Mouse (Mus musculus) erythroid progenitor cell, adult 5-6 weeks (primary cell): Measurements from ENCODE around the gene Sept7. TPM values are rescaled to one million over a fixed set of nuclear protein-coding genes. Genes with fewer than 3 reads are reported as not detected.
"Not testable (repeated sequence)": the region's sequence is repeated elsewhere in the genome, so short reads cannot be mapped to it uniquely, and the experiment has no call there.

Experiments used
- ATAC-seq: replicated peaks from 2 replicates; pipeline ENCODE4 v1.8.0; 2016; ENCODE audit warnings: moderate number of reproducible peaks, mild to moderate bottlenecking, moderate TSS enrichment, inconsistent platforms; ENCODE audit not compliant: poor library complexity, low FRiP score, severe bottlenecking
- total RNA-seq, 2 experiments: library from RNA; stranded (forward) in 1 of 2; stranded (reverse) in 1 of 2; fragments of 150-400 nt in 1 of 2; fragments of 186-747, 209-891 nt in 1 of 2; gene quantifications; 2 replicates each; pipeline versions ENCODE4 v1.2.3 to v1.2.4; 2015 to 2017; ENCODE audit warnings: low replicate concordance in 2 of 2

The Sept7 gene
- total RNA-seq, 2 experiments from 2014 or later: 170 to 204 TPM

GRCm38 (mm10) chr9:25252759-25253477 is 679 bp downstream of the Sept7 start:
- peak; percentile 64 for ATAC-seq

- ATAC-seq: no peak
These were observed 1.2 kb downstream of the Sept7 start for GRCm38 (mm10) chr9:25253478-25253824.

GRCm38 (mm10) chr9:25260411-25260810 is 8.2 kb downstream of the Sept7 start:
- no peak for ATAC-seq

- ATAC-seq: no peak
These were observed 8.7 kb downstream of the Sept7 start for GRCm38 (mm10) chr9:25260979-25261378.

GRCm38 (mm10) chr9:25262087-25262486 is 9.8 kb downstream of the Sept7 start:
- ATAC-seq: no peak

- no peak for ATAC-seq
These were observed 13.6 kb downstream of the Sept7 start for GRCm38 (mm10) chr9:25265795-25266194.

- ATAC-seq: no peak
These were observed 14.9 kb downstream of the Sept7 start for GRCm38 (mm10) chr9:25267133-25267532.

- no peak for ATAC-seq
These were observed 15.3 kb downstream of the Sept7 start for GRCm38 (mm10) chr9:25267574-25267973.

GRCm38 (mm10) chr9:25271902-25272301 is 19.7 kb downstream of the Sept7 start:
- no peak for ATAC-seq

GRCm38 (mm10) chr9:25289796-25290195 is 37.6 kb downstream of the Sept7 start:
- ATAC-seq: no peak

- peak; percentile 63; the same call in 1 of the 2 replicates for ATAC-seq
These were observed 57.4 kb downstream of the Sept7 start for GRCm38 (mm10) chr9:25309505-25310182.

GRCm38 (mm10) chr9:25314304-25314703 is 62.1 kb downstream of the Sept7 start:
- no peak for ATAC-seq

GRCm38 (mm10) chr9:25317827-25318505 is 65.7 kb downstream of the Sept7 start:
- no peak for ATAC-seq

- ATAC-seq: not testable (repeated sequence)
These were observed 67.4 kb downstream of the Sept7 start for GRCm38 (mm10) chr9:25319676-25320075.

- no peak for ATAC-seq
These were observed 75.6 kb downstream of the Sept7 start for GRCm38 (mm10) chr9:25327727-25328370.

GRCm38 (mm10) chr9:25328946-25329723 is 76.9 kb downstream of the Sept7 start:
- ATAC-seq: no peak

- ATAC-seq: no peak
These were observed 85.4 kb downstream of the Sept7 start for GRCm38 (mm10) chr9:25337436-25338198.

GRCm38 (mm10) chr9:25340412-25340811 is 88.2 kb downstream of the Sept7 start:
- ATAC-seq: no peak

- no peak for ATAC-seq
These were observed 101.5 kb downstream of the Sept7 start for GRCm38 (mm10) chr9:25353775-25354174.
